Mouse (Mus musculus) G1E (cell line): Measurements from ENCODE around the gene Npr1.

ENCODE experiments used
- CTCF ChIP-seq: IDR thresholded peaks from 2 replicates; pipeline ENCODE4 v1.5.1; 2012; ENCODE audit warnings: low read depth, low read length, inconsistent platforms, mixed read lengths
- POLR2AphosphoS5 ChIP-seq: IDR thresholded peaks from 2 replicates; pipeline ENCODE4 v1.6.1; 2012; ENCODE audit warnings: low read depth, low read length, inconsistent platforms; ENCODE audit not compliant: insufficient replicate concordance
- TAL1 ChIP-seq: conservative IDR thresholded peaks from 2 replicates; pipeline ENCODE4 v1.6.1; 2012; ENCODE audit warnings: low read depth, low read length, inconsistent platforms, mixed read lengths

GRCm38 (mm10) chr3:90467618-90468300 lies 2.1 kb upstream of the Npr1 start:
- TF ChIP-seq CTCF: no peak
- TF ChIP-seq POLR2AphosphoS5: no peak
- TF ChIP-seq TAL1: no peak
